In genomic region chr11:74558933-74559332, GRCm38 (mm10) we compare ENCODE assay signal across 25 mouse cellular contexts.
"Had no signal": no experiment of that assay in that cellular context is flagged by ENCODE, and none has a peak within 500 bp of the region (broad histone marks: within the 10 kb centered on the region; RNA-seq: fewer than 3 reads in every experiment).

No protein-coding gene starts in this region.

- H3K9me3 ChIP-seq: heart, embryonic 10.5 days; heart, embryonic 12.5 days; hindbrain, embryonic 10.5 days; hindbrain, embryonic 12.5 days; intestine, embryonic 15.5 days; limb, embryonic 10.5 days; limb, embryonic 12.5 days; liver, embryonic 13.5 days had no signal

- H3K9ac ChIP-seq: heart, embryonic 12.5 days; hindbrain, embryonic 12.5 days; hindbrain, embryonic 14.5 days; intestine, embryonic 15.5 days; limb, embryonic 12.5 days; liver, embryonic 13.5 days had no signal

- H3K27ac ChIP-seq: gastrocnemius, adult 2 months; heart, embryonic 10.5 days; hindbrain, embryonic 10.5 days; hindbrain, embryonic 12.5 days; hindbrain, embryonic 14.5 days; intestine, embryonic 15.5 days; layer of hippocampus, adult 2 months; limb, embryonic 10.5 days; limb, embryonic 12.5 days; liver, embryonic 13.5 days had no signal

- H3K4me2 ChIP-seq: heart, embryonic 12.5 days; hindbrain, embryonic 12.5 days; hindbrain, embryonic 14.5 days; intestine, embryonic 15.5 days; limb, embryonic 12.5 days; liver, embryonic 11.5 days; liver, embryonic 13.5 days had no signal

- DNase-seq: gastrocnemius, adult 2 months; gastrocnemius, postnatal 10 days; gastrocnemius, postnatal 25 days; heart, adult 18-20 months; heart, postnatal 10 days; heart, postnatal 4 days; kidney, adult 18-20 months; kidney, adult 8-10 months; kidney, postnatal 10 days; kidney, postnatal 25 days; liver; liver, embryonic 13.5 days had no signal

- H3K27me3 ChIP-seq: hindbrain, embryonic 12.5 days; intestine, embryonic 15.5 days; limb, embryonic 12.5 days; liver, embryonic 13.5 days had no signal

- ATAC-seq: hindbrain, embryonic 16.5 days; inflammation-experienced regulatory T-cells, adult 6 months; intestine, embryonic 15.5 days; intestine, postnatal 0 days had no signal

- H3K4me3 ChIP-seq: gastrocnemius, adult 2 months; heart, embryonic 10.5 days; heart, embryonic 12.5 days; hindbrain, embryonic 10.5 days; hindbrain, embryonic 12.5 days; intestine, embryonic 15.5 days; layer of hippocampus, adult 2 months; limb, embryonic 10.5 days; limb, embryonic 12.5 days; liver, embryonic 13.5 days had no signal

- H3K36me3 ChIP-seq: heart, embryonic 10.5 days; heart, embryonic 12.5 days; hindbrain, embryonic 10.5 days; hindbrain, embryonic 12.5 days; intestine, embryonic 15.5 days; limb, embryonic 10.5 days; limb, embryonic 12.5 days; liver, embryonic 13.5 days had no signal
